Mouse (Mus musculus): ENCODE measurements around the gene Lrrc42.

DNA sequence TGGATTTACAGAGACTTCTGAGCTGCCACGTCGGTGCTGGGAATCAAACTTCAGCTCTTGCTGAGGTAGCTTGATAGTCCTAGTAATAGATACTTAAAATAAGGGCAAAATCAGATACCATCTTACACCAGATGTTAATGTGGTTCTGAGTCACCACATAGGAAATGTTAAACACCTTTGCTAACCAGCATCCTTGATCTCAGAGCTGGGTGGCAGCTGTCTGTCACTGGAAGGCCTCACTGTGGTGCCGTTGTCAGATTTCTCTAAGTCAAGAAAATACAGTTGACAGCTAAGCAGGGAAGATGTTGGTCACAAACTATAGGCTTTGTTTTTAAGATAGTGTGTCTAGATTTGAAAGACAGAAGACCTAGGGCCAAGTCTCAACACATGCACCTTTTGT is 51.6 kb downstream of the Lrrc42 start:
- TF ChIP-seq CTCF (IDR thresholded peaks at IDR 0.05; ENCODE audit: control insufficient read depth, insufficient read depth, insufficient replicate concordance, low read depth, low read length): no peak
- no peak for TF ChIP-seq POLR2A (IDR thresholded peaks at IDR 0.05; ENCODE audit: control insufficient read depth, low read depth, low read length)
